Mouse (Mus musculus): Measurements from ENCODE around the gene Ngly1. TPM values are rescaled to one million over a fixed set of nuclear protein-coding genes. Genes with fewer than 3 reads are reported as not detected.

Gene Ngly1
- polyA plus RNA-seq (2015; fragmentation: Nextera tagmentation; extraction: Ambion mirVana), result 44.3 and 45.3 TPM in 2 replicates

GRCm38 (mm10) chr14:16249171-16249874 lies at the start of gene Ngly1, which contains the start of gene Oxsm:
Gene Ngly1, plus strand, starts transcription at chr14:16249280.
Gene Oxsm, minus strand, starts transcription at chr14:16249808.
- Histone ChIP-seq H3K4me1 (0 out of 2 replicates have a peak, but pooled peaks cover 7% of the 10 kb centered on the region), H3K4me3 (peak within 1 kb of the TSS; percentile 74), H3K9ac (peak within 1 kb of the TSS; percentile 88), H3K27me3 (no peaks in the 10 kb centered on the region), H3K36me3 (peaks cover 3% of the 10 kb centered on the region; the same call in 1 of the 2 replicates), H3K4me2 (peak within 1 kb of the TSS; percentile 56), H3K9me3 (no peaks in the 10 kb centered on the region), H3K27ac (peak within 1 kb of the TSS; percentile 89)
- peak; percentile 98 for ATAC-seq (ENCODE audit: insufficient number of reproducible peaks, low FRiP score, low TSS enrichment, low read depth)
- WGBS, result under 1% methylated on average over 60 of the region's 65 CpGs

DNA sequence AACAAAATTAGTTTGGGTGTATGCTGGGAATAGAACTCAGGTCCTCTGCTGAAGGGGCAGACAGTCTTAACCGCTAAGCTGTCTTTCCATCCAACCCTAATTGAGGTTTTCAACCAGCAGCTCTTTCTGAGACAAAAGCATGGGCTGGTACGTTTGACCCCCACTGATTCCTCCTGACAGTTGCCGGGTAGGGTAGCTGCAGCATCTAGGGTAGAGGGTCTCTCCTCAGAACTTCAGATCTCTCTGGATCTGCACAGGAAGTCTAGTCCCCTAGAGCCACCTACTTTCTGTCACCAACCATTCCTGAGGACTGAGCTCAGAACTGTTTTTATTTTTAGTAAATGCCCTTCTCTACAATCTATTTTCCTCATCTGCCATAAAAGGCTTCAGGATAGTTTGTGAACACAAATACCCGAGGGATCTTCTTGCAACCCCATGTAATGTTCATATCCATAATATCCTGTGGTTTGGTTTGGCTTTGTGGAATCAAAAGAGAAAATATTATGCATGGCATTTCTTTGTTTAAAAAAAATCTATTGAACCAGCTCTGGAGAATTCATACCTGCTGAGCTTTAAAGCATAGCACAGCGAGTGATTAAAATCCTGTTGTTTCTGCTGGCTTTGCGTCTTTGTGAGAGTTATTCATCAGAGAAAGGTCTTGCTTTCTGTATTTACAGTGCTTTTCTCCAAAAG lies 48.7 kb upstream of the Ngly1 start:
- Histone ChIP-seq H3K4me3 (no peak overlapping the region), H3K4me2 (no peak overlapping the region)

DNA sequence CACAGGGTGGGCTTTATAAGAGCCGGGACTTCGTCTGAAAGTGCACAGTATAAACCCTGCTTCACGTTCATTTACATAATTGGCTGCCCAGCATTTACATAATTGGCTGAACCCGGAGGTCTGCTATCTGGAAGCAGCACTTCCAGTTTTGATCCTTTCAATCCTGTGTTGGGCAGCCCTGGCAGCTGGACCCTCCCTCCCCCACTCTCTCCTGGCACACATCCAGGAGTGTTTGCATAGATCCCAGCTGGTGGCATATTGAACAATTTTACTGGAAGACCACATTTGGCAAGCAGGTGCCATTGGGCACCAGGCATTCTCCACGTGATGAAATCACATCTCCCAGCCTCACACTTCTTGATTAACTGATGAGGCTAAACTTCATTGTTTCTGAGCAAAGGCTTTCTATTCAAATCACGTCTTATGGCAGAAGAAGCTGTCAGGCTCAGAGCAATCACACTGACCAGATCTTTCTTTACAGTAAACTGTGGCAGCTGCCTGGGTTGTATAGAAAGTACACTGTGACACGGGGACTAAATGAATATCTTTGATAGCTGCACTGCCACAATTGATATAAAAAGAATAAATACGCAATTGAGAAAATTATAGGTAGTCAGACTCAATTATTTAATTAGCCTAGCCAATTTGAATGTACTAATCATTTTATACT lies 48.0 kb upstream of the Ngly1 start:
- Histone ChIP-seq H3K27me3 (no peaks in the 10 kb centered on the region), H3K4me1 (peaks cover 7% of the 10 kb centered on the region), H3K27ac (no peak overlapping the region), H3K4me2 (no peak overlapping the region), H3K4me3 (no peak overlapping the region), H3K9ac (no peak overlapping the region), H3K36me3 (no peaks in the 10 kb centered on the region), H3K9me3 (no peaks in the 10 kb centered on the region)
- no peak for ATAC-seq (ENCODE audit: insufficient number of reproducible peaks, low FRiP score, low TSS enrichment, low read depth)
- WGBS, result 28% methylated on average over 8 of the region's 8 CpGs

More for the DNA sequence above, 48.7 kb upstream of the Ngly1 start:
- Histone ChIP-seq H3K27me3 (no peaks in the 10 kb centered on the region), H3K9me3 (no peaks in the 10 kb centered on the region), H3K27ac (no peak overlapping the region), H3K4me1 (peaks cover 7% of the 10 kb centered on the region), H3K9ac (no peak overlapping the region), H3K36me3 (no peaks in the 10 kb centered on the region)
- WGBS, result 44% methylated on average over 6 of the region's 6 CpGs
- ATAC-seq (ENCODE audit: insufficient number of reproducible peaks, low FRiP score, low TSS enrichment, low read depth), result no peak

DNA sequence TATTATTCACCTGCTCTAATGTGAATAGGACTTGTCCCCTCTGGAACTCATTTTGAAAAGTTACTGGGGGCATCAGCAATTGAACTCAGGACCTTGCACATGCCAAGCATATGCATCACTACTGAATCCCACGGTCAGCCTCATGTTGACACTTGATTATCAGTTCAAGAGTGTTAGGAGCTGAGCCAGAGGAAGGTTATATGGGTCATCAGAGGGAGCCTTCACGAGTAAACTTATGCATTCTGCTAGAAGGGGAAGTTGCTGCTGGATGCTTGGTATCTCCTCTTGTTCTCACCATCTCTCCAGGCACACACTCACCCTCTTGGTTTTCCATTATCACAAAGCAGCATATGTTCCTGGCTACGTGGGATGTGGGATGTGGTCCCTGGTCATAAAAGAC lies 47.4 kb upstream of the Ngly1 start:
- Histone ChIP-seq H3K4me2 (no peak overlapping the region), H3K4me3 (no peak overlapping the region), H3K27ac (no peak overlapping the region), H3K36me3 (no peaks in the 10 kb centered on the region), H3K9me3 (no peaks in the 10 kb centered on the region), H3K27me3 (no peaks in the 10 kb centered on the region), H3K9ac (no peak overlapping the region), H3K4me1 (peaks cover 7% of the 10 kb centered on the region)
- no peak for ATAC-seq (ENCODE audit: insufficient number of reproducible peaks, low FRiP score, low TSS enrichment, low read depth)
- 38% methylated on average over 3 of the region's 3 CpGs for WGBS

DNA sequence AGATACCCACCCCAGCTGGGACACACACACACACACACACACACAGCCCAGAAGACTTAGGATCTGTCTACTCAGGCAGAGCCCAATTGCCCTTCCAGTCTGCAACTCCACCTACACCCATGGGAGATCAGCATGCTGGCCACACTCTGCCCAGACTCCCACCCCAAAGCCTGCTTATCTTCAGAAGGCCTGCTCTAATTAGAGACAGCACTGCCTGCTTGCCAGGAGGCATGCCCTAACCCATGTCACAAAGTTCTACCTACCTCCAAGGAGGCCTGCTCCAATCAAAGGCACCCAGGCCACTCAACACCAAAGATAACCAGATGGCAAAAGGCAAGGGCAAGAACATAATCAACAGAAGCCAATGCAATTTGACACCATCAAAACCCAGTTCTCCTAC lies 41.4 kb upstream of the Ngly1 start:
- H3K9me3 ChIP-seq, result no peaks in the 10 kb centered on the region
- H3K9ac ChIP-seq, result no peak overlapping the region
- ATAC-seq (ENCODE audit: insufficient number of reproducible peaks, low FRiP score, low TSS enrichment, low read depth), result no peak
- no peak overlapping the region for H3K4me3 ChIP-seq
- no peak overlapping the region for H3K27ac ChIP-seq
- H3K4me1 ChIP-seq, result no peaks in the 10 kb centered on the region
- H3K36me3 ChIP-seq, result no peaks in the 10 kb centered on the region
- H3K4me2 ChIP-seq, result no peak overlapping the region
- H3K27me3 ChIP-seq, result no peaks in the 10 kb centered on the region

DNA sequence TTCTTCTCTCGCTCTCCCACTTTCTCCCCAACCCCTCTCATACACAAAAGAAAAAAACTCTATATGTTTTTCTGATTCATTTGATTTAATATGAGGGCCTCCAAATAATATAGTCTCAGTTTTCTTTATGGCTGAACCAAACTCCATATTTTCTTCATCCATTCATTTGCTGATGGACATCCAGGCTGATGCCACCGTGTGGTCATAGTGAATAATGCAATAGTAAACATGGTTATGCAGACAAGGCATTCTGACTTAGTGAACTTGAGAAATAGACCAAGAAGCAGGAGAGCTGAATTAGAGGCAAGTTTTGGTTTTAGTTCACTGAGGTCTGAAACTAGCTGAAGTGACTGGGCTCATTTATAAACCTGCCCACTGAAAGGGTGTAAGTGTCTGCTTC lies 30.1 kb upstream of the Ngly1 start:
- Histone ChIP-seq H3K27me3 (no peaks in the 10 kb centered on the region), H3K36me3 (no peaks in the 10 kb centered on the region), H3K9ac (no peak overlapping the region), H3K27ac (no peak overlapping the region), H3K4me1 (no peaks in the 10 kb centered on the region), H3K4me2 (no peak overlapping the region), H3K4me3 (no peak overlapping the region), H3K9me3 (no peaks in the 10 kb centered on the region)
- 54% methylated on average over 2 of the region's 2 CpGs for WGBS
- ATAC-seq (ENCODE audit: insufficient number of reproducible peaks, low FRiP score, low TSS enrichment, low read depth), result no peak

- Histone ChIP-seq H3K9me3 (no peaks in the 10 kb centered on the region), H3K27ac (no peak overlapping the region), H3K27me3 (no peaks in the 10 kb centered on the region), H3K4me2 (no peak overlapping the region), H3K4me1 (no peaks in the 10 kb centered on the region), H3K4me3 (no peak overlapping the region), H3K36me3 (no peaks in the 10 kb centered on the region), H3K9ac (no peak overlapping the region)
- ATAC-seq (ENCODE audit: insufficient number of reproducible peaks, low FRiP score, low TSS enrichment, low read depth), result no peak
- WGBS, result 59% methylated on average over 2 of the region's 2 CpGs
Measured at GRCm38 (mm10) chr14:16229395-16229794, 19.7 kb upstream of the Ngly1 start.

GRCm38 (mm10) chr14:16230581-16230980 lies 18.5 kb upstream of the Ngly1 start:
- Histone ChIP-seq H3K27ac (no peak overlapping the region), H3K27me3 (no peaks in the 10 kb centered on the region), H3K4me2 (no peak overlapping the region), H3K36me3 (no peaks in the 10 kb centered on the region), H3K9me3 (no peaks in the 10 kb centered on the region), H3K4me1 (no peaks in the 10 kb centered on the region), H3K9ac (no peak overlapping the region), H3K4me3 (no peak overlapping the region)
- no peak for ATAC-seq (ENCODE audit: insufficient number of reproducible peaks, low FRiP score, low TSS enrichment, low read depth)

DNA sequence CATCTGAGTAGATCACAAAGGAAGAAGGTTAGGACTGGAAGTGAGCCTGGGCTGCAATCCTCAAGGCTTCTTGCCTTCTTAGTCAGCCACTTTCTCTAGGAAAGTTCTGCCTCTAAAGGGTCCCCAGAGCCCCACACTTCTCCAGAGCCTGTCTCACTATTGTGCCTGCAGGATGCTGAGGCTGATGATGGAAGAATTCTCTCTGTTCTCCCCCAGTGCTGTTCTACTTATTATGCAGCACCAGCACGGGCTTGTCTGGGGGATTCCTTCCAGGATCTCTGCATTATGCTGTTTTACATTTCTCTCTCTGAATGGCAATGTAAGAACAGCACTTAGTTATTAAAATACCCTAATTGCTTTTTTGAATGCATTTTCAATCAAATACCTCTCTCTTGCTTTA lies 15.6 kb upstream of the Ngly1 start:
- no peaks in the 10 kb centered on the region for H3K9me3 ChIP-seq
- no peak overlapping the region for H3K4me3 ChIP-seq
- H3K9ac ChIP-seq, result no peak overlapping the region
- no peak overlapping the region for H3K4me2 ChIP-seq
- H3K27me3 ChIP-seq, result no peaks in the 10 kb centered on the region
- no peak for ATAC-seq (ENCODE audit: insufficient number of reproducible peaks, low FRiP score, low TSS enrichment, low read depth)
- WGBS, result 25% methylated on average over 1 of the region's 1 CpGs
- H3K4me1 ChIP-seq, result no peaks in the 10 kb centered on the region
- H3K27ac ChIP-seq, result no peak overlapping the region
- no peaks in the 10 kb centered on the region for H3K36me3 ChIP-seq

DNA sequence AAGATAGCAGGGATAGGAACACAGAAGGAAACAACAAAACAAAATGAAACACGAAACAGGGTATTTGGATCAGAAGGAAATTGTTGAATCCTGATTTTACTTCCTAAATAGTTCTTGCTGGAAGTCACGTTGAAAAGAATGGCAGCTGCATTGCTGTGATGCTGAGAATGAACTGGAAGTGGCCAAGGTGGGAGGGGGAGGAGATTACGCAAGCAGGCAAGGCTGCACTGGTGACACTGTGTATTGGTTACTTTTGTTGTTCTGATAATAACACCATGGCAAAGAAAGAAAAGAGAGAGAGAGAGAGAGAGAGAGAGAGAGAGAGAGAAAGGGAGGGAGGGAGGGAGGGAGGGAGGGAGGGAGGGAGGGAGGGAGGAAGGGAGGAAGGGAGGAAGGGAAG lies 12.6 kb upstream of the Ngly1 start:
- Histone ChIP-seq H3K36me3 (no peaks in the 10 kb centered on the region), H3K4me2 (no peak overlapping the region), H3K9me3 (no peaks in the 10 kb centered on the region), H3K9ac (no peak overlapping the region), H3K27ac (no peak overlapping the region), H3K4me3 (no peak overlapping the region), H3K27me3 (no peaks in the 10 kb centered on the region), H3K4me1 (no peaks in the 10 kb centered on the region)
- ATAC-seq (ENCODE audit: insufficient number of reproducible peaks, low FRiP score, low TSS enrichment, low read depth), result no peak
- WGBS, result 70% methylated on average over 3 of the region's 3 CpGs

GRCm38 (mm10) chr14:16242193-16242815 lies 6.8 kb upstream of the Ngly1 start:
- H3K4me2 ChIP-seq, result peak overlapping the region; percentile 66; the same call in 1 of the 2 replicates
- no peak overlapping the region for H3K9ac ChIP-seq
- ATAC-seq (ENCODE audit: insufficient number of reproducible peaks, low FRiP score, low TSS enrichment, low read depth), result no peak
- H3K4me1 ChIP-seq, result peaks cover 8% of the 10 kb centered on the region
- H3K9me3 ChIP-seq, result no peaks in the 10 kb centered on the region
- 94% methylated on average over 10 of the region's 10 CpGs for WGBS
- no peaks in the 10 kb centered on the region for H3K36me3 ChIP-seq
- peak overlapping the region; percentile 60 for H3K4me3 ChIP-seq
- H3K27me3 ChIP-seq, result no peaks in the 10 kb centered on the region
- H3K27ac ChIP-seq, result no peak overlapping the region
